Mouse (Mus musculus) ovary, postnatal 36 days (tissue): ENCODE data around the gene Stox2.

ENCODE experiments used
- DNase-seq: peaks from one replicate; pipeline ENCODE4 v3.0.0; 2022; ENCODE audit warnings: low spot score, mixed read lengths

The Stox2 gene

GRCm38 (mm10) chr8:47242207-47243004 lies 203.8 kb downstream of the Stox2 start:
- peak; percentile 55 for DNase-seq

GRCm38 (mm10) chr8:47241421-47242078 lies 204.6 kb downstream of the Stox2 start:
- DNase-seq: no peak

- no peak for DNase-seq
Measured at GRCm38 (mm10) chr8:47240871-47241270, 205.3 kb downstream of the Stox2 start.

GRCm38 (mm10) chr8:47240266-47240665 lies 205.9 kb downstream of the Stox2 start:
- DNase-seq: no peak

- DNase-seq: no peak
Measured at GRCm38 (mm10) chr8:47232081-47232480, 214.1 kb downstream of the Stox2 start.

- no peak for DNase-seq
Measured at GRCm38 (mm10) chr8:47230057-47230456, 216.1 kb downstream of the Stox2 start.

- no peak for DNase-seq
Measured at GRCm38 (mm10) chr8:47221851-47222250, 224.3 kb downstream of the Stox2 start.

GRCm38 (mm10) chr8:47221191-47221590 lies 225.0 kb downstream of the Stox2 start:
- DNase-seq: no peak

- no peak for DNase-seq
Measured at GRCm38 (mm10) chr8:47220390-47220789, 225.8 kb downstream of the Stox2 start.

GRCm38 (mm10) chr8:47218536-47218935 lies 227.6 kb downstream of the Stox2 start:
- DNase-seq: no peak

GRCm38 (mm10) chr8:47218021-47218420 lies 228.1 kb downstream of the Stox2 start:
- no peak for DNase-seq

GRCm38 (mm10) chr8:47212124-47212523 lies 234.0 kb downstream of the Stox2 start:
- DNase-seq: no peak

GRCm38 (mm10) chr8:47211226-47211625 lies 234.9 kb downstream of the Stox2 start:
- no peak for DNase-seq

GRCm38 (mm10) chr8:47208246-47208645 lies 237.9 kb downstream of the Stox2 start:
- DNase-seq: no peak

GRCm38 (mm10) chr8:47206640-47207237 lies 239.4 kb downstream of the Stox2 start:
- DNase-seq: no peak

GRCm38 (mm10) chr8:47205472-47205871 lies 240.7 kb downstream of the Stox2 start:
- DNase-seq: no peak

- no peak for DNase-seq
Measured at GRCm38 (mm10) chr8:47196391-47196790, 249.8 kb downstream of the Stox2 start.

GRCm38 (mm10) chr8:47193321-47193996 lies 252.7 kb downstream of the Stox2 start:
- DNase-seq: no peak

- DNase-seq: no peak
Measured at GRCm38 (mm10) chr8:47191444-47192365, 254.5 kb downstream of the Stox2 start.

- no peak for DNase-seq
Measured at GRCm38 (mm10) chr8:47185396-47185795, 260.8 kb downstream of the Stox2 start.

GRCm38 (mm10) chr8:47182771-47183558 lies 263.2 kb downstream of the Stox2 start:
- no peak for DNase-seq
